Mouse (Mus musculus) Patski (cell line): Measurements from ENCODE around the gene Plekhh2. TPM values are rescaled to one million over a fixed set of nuclear protein-coding genes. Genes with fewer than 3 reads are reported as not detected.

ENCODE experiments used
- ATAC-seq: fragments of 100-300 bp; one replicate; pipeline ENCODE4 v1.8.0; 2021
- CTCF ChIA-PET: fragments of 350-600 bp; sonication (Branson Sonifier 250); formaldehyde crosslinking; loops from one replicate; lab custom pipeline; 2022; ENCODE audit warnings: inconsistent platforms; lab: Charles Lee
- POLR2A ChIA-PET: fragments of 350-600 bp; sonication (Branson Sonifier 250); formaldehyde crosslinking; loops from one replicate; lab custom pipeline; 2022; ENCODE audit warnings: antibody characterized with exemption, inconsistent platforms; lab: Charles Lee
- DNase-seq: peaks from one replicate; pipeline ENCODE4 v3.0.0-alpha.2; 2011; ENCODE audit warnings: low read depth, low spot score
- H3K27me3 ChIP-seq: fragments of 371-371 bp; one replicate; pipeline ENCODE4 v1.5.1; 2021
- CTCF ChIP-seq: fragments of 100-300 bp; IDR thresholded peaks from one replicate; pipeline ENCODE4 v1.5.1; 2021
- in situ Hi-C: fragments of 300-500 bp; cut with MboI; formaldehyde crosslinking; loops from 3 replicates; pipeline ENCODE4 v1.11.1; 2018; ENCODE audit warnings: low pct_unique_long_range_greater_than_20kb, mixed read lengths
- polyA plus RNA-seq: library from polyadenylated mRNA; unstranded; gene quantifications from one replicate; pipeline ENCODE4 v1.2.3, GENCODE M21; 2021

Gene Plekhh2
- polyA plus RNA-seq, 1 experiment from 2014 or later = 32.0 TPM

GRCm38 (mm10) chr17:84584107-84584506 lies 72.4 kb downstream of the Plekhh2 start:
- ChIA-PET POLR2A (no interaction called here), CTCF (interaction anchor here (0.9 to 3.4 kb wide), 3 partner anchors 12 to 21 kb away, joined by 3 to 14 read pairs (median 5); no protein-coding TSS in a partner anchor)
- H3K27me3 ChIP-seq = no peaks in the 10 kb centered on the region
- no peak for TF ChIP-seq CTCF
- DNase-seq = no peak
- no peak for ATAC-seq
- in situ Hi-C loops = no loop called here

GRCm38 (mm10) chr17:84585104-84585503 lies 73.4 kb downstream of the Plekhh2 start:
- in situ Hi-C loops = no loop called here
- ATAC-seq (peak; percentile 91), DNase-seq (no peak)
- no peaks in the 10 kb centered on the region for H3K27me3 ChIP-seq
- CTCF ChIA-PET = interaction anchor here (0.9 to 3.4 kb wide), 3 partner anchors 13 to 111 kb away, joined by 3 to 14 read pairs (median 4); no protein-coding TSS in a partner anchor
- no peak for TF ChIP-seq CTCF
- POLR2A ChIA-PET = interaction anchor here (0.6 kb wide), 1 partner anchor 40 kb away, joined by 6 read pairs; no protein-coding TSS in a partner anchor

- no peak for TF ChIP-seq CTCF
- DNase-seq (no peak), ATAC-seq (no peak)
- POLR2A ChIA-PET = interaction anchor here (1.6 kb wide), 1 partner anchor 9 kb away, joined by 5 read pairs; no protein-coding TSS in a partner anchor
- in situ Hi-C loops = no loop called here
- no peaks in the 10 kb centered on the region for H3K27me3 ChIP-seq
- CTCF ChIA-PET = interaction anchor here (1.4 kb wide), 1 partner anchor 20 kb away, joined by 3 read pairs; no protein-coding TSS in a partner anchor
These were observed 78.4 kb downstream of the Plekhh2 start for GRCm38 (mm10) chr17:84590065-84590464.

- ChIA-PET POLR2A (no interaction called here), CTCF (interaction anchor here (0.7 to 1.0 kb wide), 2 partner anchors 8 to 11 kb away, joined by 3 to 6 read pairs; no protein-coding TSS in a partner anchor)
- no peak for TF ChIP-seq CTCF
- no peaks in the 10 kb centered on the region for H3K27me3 ChIP-seq
- no peak for ATAC-seq
- in situ Hi-C loops = no loop called here
- no peak for DNase-seq
These were observed 79.9 kb downstream of the Plekhh2 start for GRCm38 (mm10) chr17:84591431-84592150.

- no peak for DNase-seq
- ATAC-seq = no peak
- in situ Hi-C loops = no loop called here
- CTCF ChIA-PET = interaction anchor here (0.6 to 0.8 kb wide), 2 partner anchors 14 to 47 kb away, joined by 3 to 4 read pairs; no protein-coding TSS in a partner anchor
- no peaks in the 10 kb centered on the region for H3K27me3 ChIP-seq
- POLR2A ChIA-PET = no interaction called here
- no peak for TF ChIP-seq CTCF
These were observed 84.3 kb downstream of the Plekhh2 start for GRCm38 (mm10) chr17:84596015-84596441.

GRCm38 (mm10) chr17:84596501-84596900 lies 84.8 kb downstream of the Plekhh2 start:
- ChIA-PET POLR2A (no interaction called here), CTCF (interaction anchor here (0.8 kb wide), 1 partner anchor 47 kb away, joined by 4 read pairs; no protein-coding TSS in a partner anchor)
- no peak for TF ChIP-seq CTCF
- ATAC-seq (no peak), DNase-seq (no peak)
- in situ Hi-C loops = no loop called here
- H3K27me3 ChIP-seq = no peaks in the 10 kb centered on the region

GRCm38 (mm10) chr17:84597859-84598258 lies 86.2 kb downstream of the Plekhh2 start:
- ChIA-PET POLR2A (no interaction called here), CTCF (no interaction called here)
- no peak for ATAC-seq
- no peaks in the 10 kb centered on the region for H3K27me3 ChIP-seq
- no peak for DNase-seq
- in situ Hi-C loops = no loop called here
- TF ChIP-seq CTCF = no peak

GRCm38 (mm10) chr17:84598928-84599327 lies 87.2 kb downstream of the Plekhh2 start:
- H3K27me3 ChIP-seq = no peaks in the 10 kb centered on the region
- TF ChIP-seq CTCF = no peak
- CTCF ChIA-PET = interaction anchor here (1.7 kb wide), 1 partner anchor 8 kb away, joined by 6 read pairs; no protein-coding TSS in a partner anchor
- POLR2A ChIA-PET = interaction anchor here (2.0 kb wide), 1 partner anchor 9 kb away, joined by 5 read pairs; no protein-coding TSS in a partner anchor
- no peak for DNase-seq
- in situ Hi-C loops = no loop called here
- no peak for ATAC-seq

- TF ChIP-seq CTCF = no peak
- peak; percentile 80 for DNase-seq
These were observed 88.6 kb downstream of the Plekhh2 start for GRCm38 (mm10) chr17:84600051-84600983.

GRCm38 (mm10) chr17:84601805-84602204 lies 90.1 kb downstream of the Plekhh2 start:
- in situ Hi-C loops = no loop called here
- TF ChIP-seq CTCF = no peak
- H3K27me3 ChIP-seq = no peaks in the 10 kb centered on the region
- CTCF ChIA-PET = interaction anchor here (1.2 to 1.9 kb wide), 3 partner anchors 14 to 88 kb away, joined by 3 to 5 read pairs (median 4); no protein-coding TSS in a partner anchor
- ATAC-seq = no peak
- DNase-seq = no peak
- POLR2A ChIA-PET = no interaction called here

More at GRCm38 (mm10) chr17:84600051-84600983, 88.6 kb downstream of the Plekhh2 start:
- in situ Hi-C loops = no loop called here
- ChIA-PET POLR2A (interaction anchor here (2.0 kb wide), 1 partner anchor 11 kb away, joined by 5 read pairs; no protein-coding TSS in a partner anchor), CTCF (interaction anchor here (0.7 to 1.9 kb wide), 10 partner anchors 9 to 126 kb away, joined by 3 to 6 read pairs (median 4); no protein-coding TSS in a partner anchor)
- H3K27me3 ChIP-seq = no peaks in the 10 kb centered on the region
- ATAC-seq = peak; percentile 88
